Mouse (Mus musculus): Measurements from ENCODE around the gene Cenpb. TPM values are rescaled to one million over a fixed set of nuclear protein-coding genes. Genes with fewer than 3 reads are reported as not detected.

Gene Cenpb
- total RNA-seq (2023), result 10 to 100 TPM; 23.1 to 26.1 TPM

GRCm38 (mm10) chr2:131179990-131180587 is at the start of gene Cenpb:
Gene Cenpb, minus strand, starts transcription at chr2:131180067.

DNA sequence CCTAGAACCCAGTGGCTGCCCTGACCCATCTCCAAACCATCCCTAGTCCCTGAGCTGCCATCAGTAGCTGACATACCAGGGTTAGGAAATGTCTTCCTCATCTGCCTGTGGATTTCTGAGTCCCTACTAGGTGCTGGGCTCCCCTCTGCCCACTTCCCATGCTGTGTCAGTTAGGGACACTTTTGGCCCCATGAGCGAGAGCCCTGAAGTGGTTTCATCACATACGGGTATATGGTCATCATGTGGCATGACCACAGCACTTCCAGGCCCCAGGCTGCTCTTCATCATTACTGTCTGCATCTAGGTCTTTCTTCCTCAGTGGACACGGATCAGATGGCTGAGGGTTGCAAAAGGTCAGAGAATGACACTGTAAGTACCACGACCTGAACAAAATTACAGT is 26.9 kb upstream of the Cenpb start, which contains the start of gene Ap5s1:
Ap5s1 (plus strand) TSS at position 301 of the 400 bp plus-strand sequence.

GRCm38 (mm10) chr2:131186771-131187601 is 7.1 kb upstream of the Cenpb start, which contains the start of the genes Cdc25b and Spef1:
Gene Cdc25b, plus strand, starts transcription at chr2:131186949.
Gene Spef1, minus strand, starts transcription at chr2:131187282.

DNA sequence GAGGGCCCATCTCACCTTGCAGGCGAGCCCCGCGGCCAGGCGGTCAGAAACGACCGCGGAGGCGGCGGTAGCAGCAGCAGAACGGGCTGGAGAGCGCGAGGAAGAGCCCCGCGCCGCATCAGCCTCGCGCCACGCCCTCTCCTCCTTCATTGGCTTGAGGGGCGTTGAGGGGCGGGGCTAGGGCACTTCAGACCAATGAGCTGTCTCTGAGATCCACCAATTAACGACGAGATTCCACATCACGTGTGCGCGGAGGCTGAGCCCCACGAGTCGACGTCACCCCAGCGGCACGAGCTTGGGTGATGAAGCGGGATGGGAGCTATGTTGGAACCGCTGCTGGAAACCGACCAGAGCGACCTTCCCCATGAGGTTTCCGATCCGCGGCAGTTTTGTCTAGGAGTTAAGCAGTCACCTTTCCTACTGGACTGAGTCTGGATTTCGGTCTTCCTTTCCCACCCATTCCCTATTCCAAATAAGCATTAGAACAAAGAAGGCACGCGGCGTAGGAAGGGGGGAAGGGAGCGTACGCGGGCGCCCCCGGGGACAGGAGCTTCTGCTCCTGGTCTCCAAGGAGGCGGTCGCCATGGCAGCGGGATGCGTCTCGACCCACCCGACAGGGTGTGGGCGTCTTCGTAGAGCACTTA is 19.8 kb downstream of the Cenpb start, which contains the start of gene 1700037H04Rik:
1700037H04Rik (minus strand) TSS at position 144 of the 644 bp plus-strand sequence.

DNA sequence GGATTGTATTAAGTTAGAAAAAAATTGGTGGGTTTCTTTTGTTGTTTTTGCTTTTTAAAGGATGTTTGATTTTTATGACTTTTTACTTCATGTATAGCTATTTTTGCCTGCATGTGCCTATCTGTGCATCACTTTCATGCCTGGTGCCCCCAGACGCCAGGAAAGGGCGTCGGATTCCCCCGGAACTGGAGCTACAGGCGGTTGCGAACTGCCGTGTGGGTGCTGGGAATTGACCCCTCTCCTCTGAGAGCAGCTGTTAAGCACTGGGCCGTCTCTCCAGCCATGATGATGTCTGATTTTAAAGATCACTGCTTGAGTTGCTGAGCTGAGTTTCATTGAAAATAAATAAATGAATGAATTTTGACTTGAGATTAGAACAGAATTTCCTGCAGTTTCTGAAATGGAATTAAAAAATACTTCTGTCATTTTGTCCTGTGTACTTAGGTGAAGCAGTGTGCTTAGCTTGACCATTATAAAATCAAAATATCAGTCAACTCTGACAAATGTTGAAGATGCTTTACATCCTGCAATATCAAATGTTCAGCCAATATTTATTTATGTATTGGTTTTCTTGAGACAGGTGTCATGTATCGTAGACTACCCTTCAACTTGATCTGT is 46.8 kb downstream of the Cenpb start, which contains the start of gene Gm11037:
Gm11037 (plus strand) TSS at position 568 of the 618 bp plus-strand sequence.

GRCm38 (mm10) chr2:131127161-131127730 is 52.6 kb downstream of the Cenpb start, which contains the start of gene Hspa12b:
Gene Hspa12b, plus strand, starts transcription at chr2:131127280.

Other genes with a start within 250 kb of the Cenpb start
- gene Gfra4, start 137.0 kb downstream of the Cenpb start, total RNA-seq (2023), result not detected
- 1 to 10 TPM; 3.1 to 3.7 TPM for gene Adam33, start 116.3 kb downstream of the Cenpb start, total RNA-seq (2023)
- gene Siglec1, start 93.3 kb downstream of the Cenpb start, total RNA-seq (2023), result 1 to 10 TPM; 3.8 to 4.1 TPM
- gene Hspa12b, start 52.8 kb downstream of the Cenpb start, total RNA-seq (2023), result not detected
- gene Gm11037, start 46.6 kb downstream of the Cenpb start, total RNA-seq (2023), result not detected
- gene 1700037H04Rik, start 20.0 kb downstream of the Cenpb start, total RNA-seq (2023), result 10 to 100 TPM; 50.5 to 51.9 TPM
- 10 to 100 TPM; 56.9 to 60.2 TPM for gene Cdc25b, start 6.9 kb upstream of the Cenpb start, total RNA-seq (2023)
- 1 to 10 TPM; 2.0 to 2.4 TPM for gene Spef1, start 7.2 kb upstream of the Cenpb start, total RNA-seq (2023)
- gene Ap5s1, start 27.0 kb upstream of the Cenpb start, total RNA-seq (2023), result 10 to 100 TPM; 14.0 to 17.7 TPM
- gene Mavs, start 54.0 kb upstream of the Cenpb start, total RNA-seq (2023), result 10 to 100 TPM; 11.4 to 11.5 TPM
- gene Pank2, start 82.4 kb upstream of the Cenpb start, total RNA-seq (2023), result 10 to 100 TPM; 40.1 to 40.2 TPM
- gene Rnf24, start 172.8 kb upstream of the Cenpb start, total RNA-seq (2023), result 1 to 10 TPM; 5.2 to 9.1 TPM

Measured in neutrophil, adult 83 days (primary cell).